Mouse (Mus musculus) lung, adult 2 months (tissue): ENCODE data around the gene Nmnat3.

Source experiments
- CTCF ChIP-seq: fragments of 200-500 bp; IDR thresholded peaks from 2 replicates; pipeline ENCODE4 v1.5.1; 2011; ENCODE audit warnings: mild to moderate bottlenecking, low read length, control low read depth; ENCODE audit not compliant: insufficient read depth
- POLR2A ChIP-seq: fragments of 200-500 bp; IDR thresholded peaks from 2 replicates; pipeline ENCODE4 v1.6.1; 2011; ENCODE audit warnings: low read depth, mild to moderate bottlenecking, control low read depth, low read length, borderline replicate concordance; ENCODE audit errors: extremely low read depth

GRCm38 (mm10) chr9:98428783-98429182 is 141.5 kb downstream of the Nmnat3 start:
- no peak for TF ChIP-seq CTCF
- no peak for TF ChIP-seq POLR2A
